In the genomic region with DNA sequence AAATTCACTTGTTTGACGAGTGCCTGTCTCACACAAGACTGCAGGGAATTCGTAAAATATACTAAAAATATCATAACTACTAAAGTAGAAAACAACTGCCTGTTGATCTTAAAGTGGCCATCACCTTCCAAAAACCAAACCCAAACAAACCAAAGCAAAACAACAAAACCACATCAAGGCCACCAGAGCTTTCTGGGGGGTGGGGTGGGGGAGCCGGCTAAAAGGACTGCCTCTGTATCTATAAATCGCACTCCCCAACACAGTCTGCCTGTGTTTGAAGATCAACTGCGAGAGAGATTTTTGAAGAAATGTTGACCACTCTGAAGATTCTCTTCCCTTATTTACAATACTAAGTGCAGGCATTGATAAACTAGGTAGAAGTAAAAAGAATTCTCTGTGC, we compare ENCODE assay signal across 21 mouse cellular contexts. TPM values are rescaled to one million over a fixed set of nuclear protein-coding genes. Genes with fewer than 3 reads are reported as not detected.
A peak's percentile ranks its signal among the peaks of the same experiment; 100 is the strongest.
DNase-seq lines count a peak whose midpoint lies in the region; ATAC-seq and TF ChIP-seq lines count a peak whose summit lies in the region.
"Had no signal": no experiment of that assay in that cellular context is flagged by ENCODE, and none has a peak within 500 bp of the region (broad histone marks: within the 10 kb centered on the region; RNA-seq: fewer than 3 reads in every experiment).

No protein-coding gene starts in this region.

- H3K9ac ChIP-seq in forebrain, embryonic 11.5 days (ENCODE audit: low read length), result no peak overlapping the region
- H3K9ac ChIP-seq in forebrain, postnatal 0 days, result no peak overlapping the region

- H3K4me1 ChIP-seq in forebrain, embryonic 11.5 days (replicated peaks; ENCODE audit: control insufficient read depth, insufficient read depth, low read length), result no peaks in the 10 kb centered on the region
- no peaks in the 10 kb centered on the region for H3K4me1 ChIP-seq in forebrain, postnatal 0 days (ENCODE audit: insufficient read depth)

- H3K36me3 ChIP-seq in forebrain, embryonic 11.5 days (ENCODE audit: control insufficient read depth, insufficient read depth, low read length), result no peaks in the 10 kb centered on the region
- H3K36me3 ChIP-seq in forebrain, postnatal 0 days (ENCODE audit: insufficient read depth), result no peaks in the 10 kb centered on the region
- H3K36me3 ChIP-seq: G1E had no signal

- TF ChIP-seq CTCF in forebrain, postnatal 0 days (IDR thresholded peaks at IDR 0.05; ENCODE audit: low read depth), result no peak

- no peak overlapping the region for H3K4me3 ChIP-seq in forebrain, embryonic 11.5 days (ENCODE audit: low read depth, low read length)
- no peak overlapping the region for H3K4me3 ChIP-seq in forebrain, postnatal 0 days (ENCODE audit: low read depth, low read length)

- H3K27ac ChIP-seq in forebrain, embryonic 11.5 days (ENCODE audit: low read depth, low read length), result no peak overlapping the region
- H3K27ac ChIP-seq in forebrain, postnatal 0 days (ENCODE audit: low read depth, low read length), result no peak overlapping the region

- H3K9me3 ChIP-seq in forebrain, embryonic 11.5 days (ENCODE audit: control insufficient read depth, low read length), result no peaks in the 10 kb centered on the region
- no peaks in the 10 kb centered on the region for H3K9me3 ChIP-seq in forebrain, postnatal 0 days (ENCODE audit: low read length)

- DNase-seq in forebrain, embryonic 11.5 days (ENCODE audit: low spot score), result peak; percentile 22
- no peak for DNase-seq in forebrain, postnatal 0 days
- DNase-seq in ovary, adult 18-20 months (ENCODE audit: low spot score), result peak; percentile 61
- DNase-seq in ovary, postnatal 10 days (ENCODE audit: low spot score), result no peak
- peak; percentile 59 for DNase-seq in ovary, postnatal 36 days (ENCODE audit: low spot score)
- DNase-seq in ovary, postnatal 14 days (ENCODE audit: low spot score), result no peak
- DNase-seq: adrenal gland, adult 2 months; adrenal gland, adult 8-10 months; adrenal gland, postnatal 10 days; adrenal gland, postnatal 14 days; adrenal gland, postnatal 25 days; adrenal gland, postnatal 36 days; B cell, adult 2 months; cerebellum, adult 11 months; cerebellum, adult 11-12 months; cerebellum, adult 18-20 months had no signal

- H3K27me3 ChIP-seq in forebrain, embryonic 11.5 days (ENCODE audit: control insufficient read depth, insufficient read depth, low read length), result no peaks in the 10 kb centered on the region
- H3K27me3 ChIP-seq in forebrain, postnatal 0 days (ENCODE audit: insufficient read depth, low read length), result no peaks in the 10 kb centered on the region
- H3K27me3 ChIP-seq: CH12.LX, Patski had no signal

- 91% methylated on average over 5 of the region's 5 CpGs for WGBS in forebrain, embryonic 11.5 days
- WGBS in forebrain, postnatal 0 days, result 83% methylated on average over 5 of the region's 5 CpGs

- no peak overlapping the region for H3K4me2 ChIP-seq in forebrain, embryonic 11.5 days (ENCODE audit: low read depth, low read length, severe bottlenecking)
- H3K4me2 ChIP-seq in forebrain, postnatal 0 days (ENCODE audit: low read depth), result no peak overlapping the region

- ATAC-seq in forebrain, embryonic 11.5 days (replicated peaks; ENCODE audit: low FRiP score), result no peak
- no peak for ATAC-seq in forebrain, postnatal 0 days
- ATAC-seq: activated CD4-positive, CD25-positive, alpha-beta regulatory T cell, adult 4 months; CD4-positive, CD25-positive, alpha-beta regulatory T cell, adult 4 months; Patski had no signal

RNA-seq across cellular contexts. Expression of gene Cyp2u1, which starts 55.2 kb away (rescaled TPM):
- 1.5 and 3.1 TPM in 2 replicates for polyA plus RNA-seq in forebrain, embryonic 11.5 days (2014; fragmentation: Nextera tagmentation; extraction: Ambion mirVana)
- total RNA-seq in forebrain, postnatal 0 days (2014; rRNA removed), result 10.7 and 14.7 TPM in 2 replicates
- 8.7 and 11.0 TPM in 2 replicates for polyA plus RNA-seq in forebrain, postnatal 0 days (2015; fragmentation: Nextera tagmentation; extraction: Ambion mirVana)
- polyA plus RNA-seq: G1E had no signal

Comparison
In these comparisons a context has a peak if more than half of its experiments do, and no peak if none do; other contexts are left out.
1. DNase-seq: peak in forebrain, embryonic 11.5 days (single experiment), ovary, adult 18-20 months (single experiment) and ovary, postnatal 36 days (single experiment); none in forebrain, postnatal 0 days (single experiment), ovary, postnatal 10 days (single experiment) and ovary, postnatal 14 days (single experiment).